Mouse (Mus musculus) spleen, postnatal 14 days (tissue): ENCODE results near the gene Ptpn22.

Source experiments
- DNase-seq, 2 experiments: peaks; one replicate each; pipeline ENCODE4 v3.0.0; 2021 to 2022; ENCODE audit warnings: low spot score in 2 of 2

The Ptpn22 gene

DNA sequence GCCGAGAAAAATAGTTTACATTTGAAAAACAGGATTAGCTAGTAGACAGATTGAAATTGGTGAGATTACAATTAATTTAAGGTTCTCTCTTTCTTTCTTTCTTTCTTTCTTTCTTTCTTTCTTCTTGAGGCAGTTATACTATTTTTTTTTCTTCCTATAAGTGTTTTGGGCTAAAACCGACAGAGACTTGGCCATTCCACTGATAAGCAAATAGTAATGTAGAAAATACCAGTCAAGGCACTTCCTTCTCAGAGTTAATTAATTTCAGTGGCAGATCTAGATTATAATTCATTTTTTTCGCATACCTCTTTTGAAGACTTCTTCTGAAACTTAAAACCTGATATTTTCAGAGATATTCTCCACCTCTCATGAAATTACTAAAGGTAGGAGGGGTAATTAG lies 65.7 kb downstream of the Ptpn22 start:
- no peak for DNase-seq

DNA sequence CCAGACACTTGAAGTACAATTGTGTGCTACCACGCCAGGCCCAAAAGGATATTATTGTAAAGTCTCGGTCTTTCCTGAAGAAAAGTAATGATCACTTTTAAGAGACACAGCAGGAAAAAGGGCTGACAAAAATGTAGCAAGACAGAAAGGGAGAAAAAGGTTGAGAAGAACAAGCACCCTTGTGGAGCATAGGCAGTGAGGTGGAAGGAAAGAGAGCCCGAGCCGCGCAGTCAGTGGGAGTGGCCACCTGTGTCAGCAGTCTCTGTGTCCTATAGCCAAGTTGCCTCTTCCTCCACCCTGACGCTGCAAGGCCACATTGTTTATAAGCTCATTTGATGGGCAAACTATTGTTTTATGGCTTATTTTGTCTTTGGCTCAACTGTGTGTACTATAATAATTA lies 67.9 kb downstream of the Ptpn22 start:
- peak in 1 of 2 experiments; percentile 28 for DNase-seq

DNA sequence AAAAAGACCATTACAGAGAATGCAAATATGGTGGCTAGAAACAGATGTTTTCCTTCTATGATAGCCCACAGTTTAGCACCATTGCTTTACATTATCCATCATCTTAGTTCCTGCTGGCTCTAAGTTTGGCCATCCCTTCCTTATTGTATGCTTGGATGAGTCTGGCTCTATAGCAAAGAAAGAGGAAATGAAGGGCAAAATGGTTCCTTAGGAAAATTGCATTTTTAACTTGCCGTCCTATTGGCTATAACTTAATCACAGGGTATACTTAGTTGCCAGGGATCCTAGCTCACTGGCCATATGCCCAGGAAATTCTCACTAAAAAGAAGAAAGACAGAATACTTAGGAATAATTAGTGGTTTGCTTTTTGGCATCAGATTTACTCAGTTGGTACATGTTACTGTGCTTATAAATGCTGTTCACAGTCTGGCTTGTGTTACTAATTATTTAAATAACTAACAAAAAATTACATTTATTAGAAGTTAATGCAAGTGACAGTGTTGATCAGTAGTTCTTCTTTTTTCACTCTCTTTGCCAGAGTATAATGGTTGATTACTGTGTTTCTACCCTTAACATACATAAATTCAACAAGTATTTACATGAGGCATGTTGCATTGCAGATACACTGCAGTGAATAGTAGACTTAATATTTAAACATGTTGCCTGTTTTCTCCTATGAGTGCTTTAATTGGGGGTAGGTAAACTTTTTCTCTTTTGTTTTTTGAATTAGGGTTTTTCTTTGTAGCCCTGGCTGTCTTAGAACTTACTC lies 85.4 kb downstream of the Ptpn22 start:
- DNase-seq = no peak

DNA sequence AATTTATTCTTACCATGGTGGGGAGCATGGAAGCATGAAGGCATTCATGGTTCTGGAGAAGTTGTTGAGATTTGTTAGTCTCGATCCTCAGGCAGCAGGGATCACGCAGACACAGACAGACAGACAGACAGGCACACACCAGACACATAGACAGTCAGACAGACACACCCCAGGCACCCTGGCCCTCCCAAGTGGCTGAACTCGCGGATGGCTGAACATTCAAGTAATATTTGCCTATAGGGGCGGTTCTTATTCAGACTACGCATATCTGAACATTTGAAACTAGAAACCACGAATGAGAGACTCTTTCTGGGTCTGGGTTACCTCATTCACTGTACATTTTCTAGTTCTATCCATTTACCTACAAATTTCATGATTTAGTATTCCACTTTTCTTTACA lies 89.1 kb downstream of the Ptpn22 start:
- DNase-seq = no peak

DNA sequence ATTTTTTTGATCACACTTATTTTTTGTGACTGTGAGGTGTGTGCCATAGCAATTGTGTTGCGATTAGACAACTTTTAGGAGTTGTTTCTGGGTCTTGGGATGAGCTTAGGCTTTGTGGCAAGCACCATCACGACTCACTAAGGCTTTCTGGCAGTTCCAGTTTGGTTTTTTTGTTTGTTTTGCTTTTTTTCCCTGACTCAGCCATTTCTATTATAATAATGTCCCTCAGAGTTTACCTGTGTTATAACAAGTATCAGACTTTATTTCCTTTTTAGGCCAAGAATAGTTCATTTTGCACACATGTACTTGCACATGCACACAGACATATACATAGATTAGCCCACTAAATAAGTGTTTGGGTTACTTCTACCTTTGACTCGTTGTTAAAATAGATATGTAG lies 101.0 kb downstream of the Ptpn22 start:
- no peak for DNase-seq
